Mouse (Mus musculus) heart, embryonic 10.5 days (tissue): ENCODE data around the gene Gm26938. TPM values are rescaled to one million over a fixed set of nuclear protein-coding genes. Genes with fewer than 3 reads are reported as not detected.

Experiments
- DNase-seq: peaks from one replicate; pipeline ENCODE4 v3.0.0-alpha.2; 2017; ENCODE audit warnings: low spot score
- H3K27ac ChIP-seq: fragments of 300-500 bp; sonication (generic); 2 replicates; pipeline ENCODE4 v1.5.1; 2016; ENCODE audit warnings: mild to moderate bottlenecking
- H3K27me3 ChIP-seq: fragments of 300-500 bp; sonication (generic); 2 replicates; pipeline ENCODE4 v1.6.1; 2016; ENCODE audit warnings: mild to moderate bottlenecking; ENCODE audit not compliant: poor library complexity, insufficient read depth, severe bottlenecking
- H3K36me3 ChIP-seq: fragments of 300-500 bp; sonication (generic); 2 replicates; pipeline ENCODE4 v1.6.1; 2016; ENCODE audit warnings: mild to moderate bottlenecking, moderate library complexity
- H3K4me1 ChIP-seq: fragments of 300-500 bp; sonication (generic); 2 replicates; pipeline ENCODE4 v1.6.1; 2016; ENCODE audit warnings: mild to moderate bottlenecking
- H3K4me3 ChIP-seq: fragments of 300-500 bp; sonication (generic); 2 replicates; pipeline ENCODE4 v1.5.1; 2016; ENCODE audit warnings: mild to moderate bottlenecking, moderate library complexity
- H3K9me3 ChIP-seq: fragments of 300-500 bp; sonication (generic); 2 replicates; pipeline ENCODE4 v1.6.1; 2016; ENCODE audit warnings: mild to moderate bottlenecking, moderate library complexity
- WGBS: fragments of 180-500 bp; shearing (Covaris S2); methylation state at CpG from one replicate; pipeline ENCODE4 v1.1.7; 2016; 5-methylcytosine and 5-hydroxymethylcytosine counted together
- polyA plus RNA-seq: library from polyadenylated mRNA; unstranded; fragments of >200 nt; fragmentation: Nextera tagmentation; extraction: Ambion mirVana; gene quantifications from 2 replicates; pipeline ENCODE4 v1.2.1, GENCODE M21; 2016

The Gm26938 gene
- not detected in 2 replicates for polyA plus RNA-seq

DNA sequence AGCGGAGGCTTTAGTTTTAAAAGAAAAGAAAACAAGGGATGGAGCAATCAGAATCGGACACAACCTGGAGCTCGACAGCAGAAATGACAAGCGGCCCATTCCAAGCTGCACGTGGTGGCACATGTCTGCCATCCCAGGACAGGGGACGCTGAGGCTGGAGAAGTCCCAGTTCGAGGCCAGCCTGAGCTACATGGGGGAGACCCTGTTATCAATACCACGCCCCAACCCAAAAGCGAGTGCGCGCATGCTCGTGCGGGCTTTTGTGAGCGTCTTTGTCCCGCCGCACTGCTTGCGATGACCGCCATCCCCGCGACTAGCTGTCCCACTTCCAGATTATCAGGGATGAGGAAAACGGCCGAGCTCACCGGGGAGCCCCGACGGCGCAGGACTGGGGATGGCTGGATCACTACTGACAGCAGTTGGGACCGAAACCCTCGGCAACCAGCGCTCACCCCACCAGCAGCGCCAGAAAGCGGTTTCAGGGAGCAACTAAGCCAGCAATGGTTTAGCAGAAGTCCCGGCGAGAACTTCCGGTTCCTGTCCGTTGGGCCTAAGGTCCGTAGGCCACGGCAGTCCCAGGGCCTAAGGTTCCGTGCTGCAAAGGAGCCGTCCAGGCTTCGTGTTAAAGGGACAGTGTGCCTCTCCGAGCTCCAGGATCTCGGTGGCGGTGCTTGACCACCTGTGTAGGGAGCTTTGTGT lies at the start of gene Gm26938, which contains the start of gene Psmg3:
TSS of gene Gm26938 (minus strand) at position 51 of the 699 bp plus-strand sequence.
TSS of gene Psmg3 (minus strand) at position 529 of the 699 bp plus-strand sequence.
- peaks cover 16% of the 10 kb centered on the region for H3K4me1 ChIP-seq
- no peaks in the 10 kb centered on the region for H3K9me3 ChIP-seq
- peak within 1 kb of the TSS; percentile 90 for H3K27ac ChIP-seq
- H3K36me3 ChIP-seq, result peaks cover 30% of the 10 kb centered on the region
- no peaks in the 10 kb centered on the region for H3K27me3 ChIP-seq
- peak; percentile 96 for DNase-seq
- peak within 1 kb of the TSS; percentile 93 for H3K4me3 ChIP-seq
- WGBS, result under 1% methylated on average over 43 of the region's 43 CpGs

DNA sequence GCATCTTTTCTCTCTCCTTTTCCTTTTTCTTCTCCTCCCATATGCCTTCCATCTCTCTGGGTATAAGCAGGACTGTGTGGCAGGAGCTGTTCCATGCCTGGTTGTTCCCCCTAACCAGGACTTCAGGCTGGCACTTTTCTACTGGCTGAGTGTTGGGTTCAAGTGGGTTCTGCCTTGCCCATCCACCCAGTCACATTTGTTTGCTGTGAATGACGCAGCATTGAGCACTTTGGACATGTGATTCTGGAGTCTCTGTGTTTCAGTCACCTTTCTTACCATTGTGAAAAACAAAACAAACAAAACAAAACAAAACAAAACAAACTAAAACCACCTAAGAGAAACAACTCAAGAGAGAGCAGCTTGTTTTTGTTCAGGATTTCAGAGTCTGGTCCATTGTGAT lies 45.3 kb upstream of the Gm26938 start:
- no peak for DNase-seq
- 71% methylated on average over 1 of the region's 1 CpGs for WGBS
- no peak overlapping the region for H3K27ac ChIP-seq

DNA sequence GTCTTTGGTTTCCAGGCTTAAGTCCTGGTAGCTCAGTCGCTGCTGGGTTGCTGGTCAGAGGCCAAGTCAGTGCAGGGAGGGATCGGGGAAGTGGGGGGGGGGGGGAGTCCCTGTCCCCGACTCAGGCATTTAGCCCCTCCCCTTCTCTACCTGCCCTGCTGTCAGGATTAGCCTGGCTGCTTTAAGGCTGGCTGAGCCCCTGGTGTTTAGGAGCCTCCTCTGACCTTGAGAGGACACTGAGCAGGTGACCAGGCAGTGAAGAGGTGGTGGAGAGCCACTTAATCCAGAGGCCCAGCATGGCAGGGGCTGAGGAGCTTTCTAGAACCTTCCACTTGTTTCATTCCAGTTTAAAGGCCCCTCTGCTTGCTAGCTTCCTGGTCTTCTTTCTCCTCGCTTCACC lies 44.7 kb upstream of the Gm26938 start:
- DNase-seq, result no peak
- Histone ChIP-seq H3K27ac (no peak overlapping the region), H3K4me3 (no peak overlapping the region), H3K9me3 (no peaks in the 10 kb centered on the region), H3K27me3 (peaks cover 5% of the 10 kb centered on the region; the same call in 1 of the 2 replicates), H3K4me1 (peaks cover 9% of the 10 kb centered on the region), H3K36me3 (no peaks in the 10 kb centered on the region)
- 15% methylated on average over 4 of the region's 4 CpGs for WGBS

More for the DNA sequence above, 45.3 kb upstream of the Gm26938 start:
- H3K9me3 ChIP-seq, result no peaks in the 10 kb centered on the region
- no peaks in the 10 kb centered on the region for H3K36me3 ChIP-seq
- peaks cover 5% of the 10 kb centered on the region; the same call in 1 of the 2 replicates for H3K27me3 ChIP-seq
- no peak overlapping the region for H3K4me3 ChIP-seq
- H3K4me1 ChIP-seq, result peaks cover 9% of the 10 kb centered on the region

DNA sequence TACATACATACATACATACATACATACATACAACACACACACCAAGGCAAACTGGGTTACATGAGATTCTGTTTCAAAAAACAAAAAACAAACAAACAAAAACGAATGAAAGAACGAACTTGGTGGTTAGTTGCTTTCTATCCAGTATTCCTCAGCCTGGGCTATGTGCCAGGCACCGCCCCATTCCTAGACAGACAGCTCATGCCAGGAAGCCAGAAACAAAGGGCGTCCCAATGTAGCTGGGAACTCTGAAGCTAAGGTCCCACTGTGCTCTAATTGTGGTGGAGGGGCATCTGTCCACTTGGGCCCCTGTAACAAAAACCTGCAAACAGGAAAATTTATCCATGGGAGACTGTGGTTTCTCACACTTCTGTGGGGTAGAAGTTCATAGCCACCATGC lies 36.6 kb upstream of the Gm26938 start:
- 56% methylated on average over 4 of the region's 4 CpGs for WGBS

DNA sequence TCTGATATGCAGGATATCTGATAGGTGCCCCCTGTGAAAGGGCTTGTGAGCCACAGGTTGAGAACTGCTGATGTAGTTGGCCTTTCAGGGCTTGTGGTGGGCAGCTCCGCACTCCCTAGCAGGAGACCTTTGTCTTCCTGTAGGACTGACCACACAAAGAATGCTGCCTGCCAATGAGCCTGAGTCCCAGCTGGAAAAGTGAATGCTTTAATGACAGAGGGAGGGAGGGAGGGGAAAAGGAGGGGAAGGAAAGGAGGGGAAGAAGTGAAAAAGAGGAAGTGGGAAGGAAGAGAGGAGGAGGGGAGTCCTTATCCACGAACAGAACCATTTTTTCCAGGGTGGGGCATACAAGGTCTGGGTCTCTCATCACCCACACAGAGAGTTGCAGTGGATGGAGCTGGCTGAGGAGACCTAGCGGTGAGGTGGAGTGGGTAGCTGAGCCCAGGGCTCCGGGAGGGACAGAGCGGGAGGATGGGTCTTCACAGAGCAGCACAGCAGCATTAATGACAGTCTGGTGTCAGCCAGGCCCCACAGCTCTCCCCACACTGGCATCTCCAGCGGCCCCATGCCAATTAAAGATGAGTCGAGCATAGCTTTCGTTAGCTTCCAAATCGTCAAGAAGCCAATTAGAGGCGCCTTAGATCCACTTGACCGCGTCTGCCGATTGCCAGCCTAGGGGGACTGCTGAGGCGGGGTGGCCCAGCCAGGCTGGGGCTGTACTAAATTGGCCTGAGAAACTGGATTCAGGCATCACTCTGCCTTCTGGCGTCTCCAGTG lies 34.3 kb upstream of the Gm26938 start:
- H3K4me3 ChIP-seq, result no peak overlapping the region
- peaks cover 11% of the 10 kb centered on the region for H3K27me3 ChIP-seq
- H3K4me1 ChIP-seq, result no peaks in the 10 kb centered on the region
- H3K36me3 ChIP-seq, result no peaks in the 10 kb centered on the region
- H3K9me3 ChIP-seq, result no peaks in the 10 kb centered on the region
- WGBS, result 57% methylated on average over 15 of the region's 15 CpGs
- no peak overlapping the region for H3K27ac ChIP-seq
- DNase-seq, result no peak

More for the DNA sequence above, 36.6 kb upstream of the Gm26938 start:
- DNase-seq, result no peak
- H3K27me3 ChIP-seq, result peaks cover 11% of the 10 kb centered on the region
- peaks cover 3% of the 10 kb centered on the region; the same call in 1 of the 2 replicates for H3K4me1 ChIP-seq
- H3K27ac ChIP-seq, result no peak overlapping the region
- H3K9me3 ChIP-seq, result no peaks in the 10 kb centered on the region
- H3K4me3 ChIP-seq, result no peak overlapping the region
- no peaks in the 10 kb centered on the region for H3K36me3 ChIP-seq

DNA sequence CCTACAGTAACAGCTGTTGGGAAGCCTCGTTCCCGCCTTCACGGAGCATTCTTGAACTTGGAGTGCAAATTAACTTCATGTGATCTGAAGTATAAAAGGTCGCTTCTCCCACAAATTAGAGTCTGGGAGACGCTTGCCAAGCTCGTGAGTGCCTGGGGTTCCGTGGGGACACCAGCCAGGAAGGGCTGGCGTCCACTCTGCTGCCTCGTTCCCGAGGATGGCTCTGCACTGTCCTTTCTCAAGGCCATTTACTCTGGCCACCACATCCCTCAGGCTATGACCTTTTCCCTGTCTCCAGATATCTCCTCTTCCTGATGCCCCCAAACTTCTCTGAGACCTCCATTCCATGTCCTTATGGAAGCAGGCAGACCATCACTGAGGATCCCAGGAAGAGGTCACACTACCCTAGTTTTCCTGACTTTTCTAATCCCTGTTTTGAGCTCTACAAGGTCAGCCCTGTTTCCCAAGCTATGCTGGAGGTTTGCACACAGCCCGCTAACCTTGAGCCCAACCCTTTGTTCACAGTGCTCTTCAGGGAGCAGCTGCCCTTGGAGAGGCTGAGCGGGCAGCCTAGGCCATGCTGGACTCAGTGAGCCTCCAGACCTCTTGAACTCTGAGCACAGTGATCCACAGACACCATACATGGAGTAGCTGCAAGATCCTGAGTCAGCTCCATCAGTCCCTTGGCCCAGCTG lies 23.6 kb upstream of the Gm26938 start:
- WGBS, result 74% methylated on average over 12 of the region's 12 CpGs
- Histone ChIP-seq H3K27me3 (peaks cover 33% of the 10 kb centered on the region; the same call in 1 of the 2 replicates), H3K27ac (no peak overlapping the region), H3K4me3 (no peak overlapping the region), H3K4me1 (peaks cover 8% of the 10 kb centered on the region), H3K9me3 (0 out of 2 replicates have a peak, but pooled peaks cover 2% of the 10 kb centered on the region), H3K36me3 (no peaks in the 10 kb centered on the region)
- DNase-seq, result no peak

DNA sequence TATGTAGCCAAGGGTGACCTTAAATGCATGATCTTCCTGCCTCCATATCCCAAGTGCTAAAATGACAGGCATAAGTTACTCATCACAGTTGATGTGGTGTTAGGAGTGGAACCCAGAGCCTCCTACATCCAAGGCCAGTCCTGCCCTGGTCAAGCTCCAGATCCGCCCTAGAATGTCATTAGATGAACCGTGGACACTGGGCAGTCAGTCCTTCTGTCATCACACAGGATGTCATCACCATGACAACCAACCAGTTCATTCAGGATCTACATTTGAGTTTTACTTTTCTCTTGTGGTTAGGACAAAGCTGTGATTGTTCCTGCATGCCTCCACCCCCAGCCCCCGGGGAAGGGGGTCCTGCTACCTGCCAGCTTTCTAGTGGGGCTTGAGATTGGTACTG lies 12.9 kb upstream of the Gm26938 start:
- 43% methylated on average over 3 of the region's 3 CpGs for WGBS
- Histone ChIP-seq H3K27me3 (peaks cover 41% of the 10 kb centered on the region; the same call in 1 of the 2 replicates), H3K36me3 (no peaks in the 10 kb centered on the region), H3K4me3 (no peak overlapping the region), H3K4me1 (no peaks in the 10 kb centered on the region), H3K27ac (no peak overlapping the region), H3K9me3 (peaks cover 5% of the 10 kb centered on the region; the same call in 1 of the 2 replicates)
- DNase-seq, result no peak

DNA sequence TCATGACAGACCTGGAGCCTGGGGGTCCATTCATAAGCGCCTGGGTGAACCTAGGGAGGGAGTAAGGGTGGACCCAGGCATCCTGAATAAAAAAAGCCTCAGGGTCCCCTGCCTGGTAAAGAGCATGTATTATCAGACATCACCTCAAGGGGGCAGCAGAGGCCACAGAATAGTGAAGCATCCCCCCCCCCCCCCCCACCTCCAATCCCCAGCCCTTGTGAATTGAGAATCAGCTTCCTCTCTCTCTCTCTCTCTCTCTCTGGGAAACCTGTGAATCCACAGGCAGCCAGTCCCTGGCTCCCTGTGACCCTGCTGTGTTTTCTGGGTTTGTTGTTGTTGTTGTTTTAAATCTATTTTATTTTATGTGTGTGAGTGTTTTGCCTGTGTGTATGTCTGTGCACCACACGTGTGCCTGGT lies 12.3 kb upstream of the Gm26938 start:
- peaks cover 1% of the 10 kb centered on the region; the same call in 1 of the 2 replicates for H3K9me3 ChIP-seq
- H3K36me3 ChIP-seq, result no peaks in the 10 kb centered on the region
- 19% methylated on average over 2 of the region's 2 CpGs for WGBS
- no peak for DNase-seq
- no peaks in the 10 kb centered on the region for H3K4me1 ChIP-seq
- no peak overlapping the region for H3K4me3 ChIP-seq
- H3K27me3 ChIP-seq, result peaks cover 37% of the 10 kb centered on the region; the same call in 1 of the 2 replicates
- H3K27ac ChIP-seq, result no peak overlapping the region

DNA sequence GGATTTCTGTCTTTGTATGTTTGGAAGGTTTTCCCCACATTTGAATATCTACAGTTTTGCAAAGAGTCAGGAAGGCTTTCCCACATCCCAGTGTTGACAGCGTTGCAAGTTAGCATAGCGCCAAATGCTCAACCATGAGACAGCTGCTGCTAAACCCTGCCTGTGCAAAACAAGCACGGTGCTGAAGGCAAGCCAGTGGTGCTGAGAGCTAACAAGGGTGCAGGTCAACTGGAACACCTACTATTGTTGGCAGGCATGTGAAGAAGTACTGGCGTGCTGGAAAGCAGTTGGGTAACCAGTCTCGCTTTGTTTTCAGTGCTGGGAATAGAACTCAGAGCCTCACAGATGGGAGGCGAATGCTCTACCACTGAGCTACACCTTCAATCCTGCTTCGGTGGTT lies 9.5 kb upstream of the Gm26938 start:
- 80% methylated on average over 7 of the region's 7 CpGs for WGBS
- H3K27ac ChIP-seq, result no peak overlapping the region

DNA sequence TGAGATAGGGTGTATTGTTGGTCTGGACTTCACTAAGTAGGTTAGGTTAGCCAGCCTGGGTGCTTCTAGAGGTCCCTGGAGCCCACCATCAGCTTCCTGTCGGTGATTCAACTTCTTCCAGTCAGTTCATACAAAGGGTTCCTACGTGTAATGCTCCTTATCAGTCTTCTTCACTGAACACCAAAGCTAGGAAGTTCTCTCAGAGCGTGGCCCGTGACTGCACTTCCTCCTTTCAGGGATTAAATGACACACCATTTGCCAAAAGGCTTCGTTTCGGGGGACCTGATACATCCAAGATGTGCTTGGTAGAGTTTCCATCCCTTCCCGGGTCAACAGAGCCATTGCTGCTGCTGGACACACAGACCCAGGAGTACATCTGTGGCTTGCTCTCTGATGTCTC lies 5.9 kb upstream of the Gm26938 start:
- 55% methylated on average over 7 of the region's 7 CpGs for WGBS
- DNase-seq, result no peak

More for the DNA sequence above, 9.5 kb upstream of the Gm26938 start:
- H3K9me3 ChIP-seq, result no peaks in the 10 kb centered on the region
- no peak for DNase-seq
- H3K27me3 ChIP-seq, result peaks cover 13% of the 10 kb centered on the region; the same call in 1 of the 2 replicates
- no peaks in the 10 kb centered on the region for H3K4me1 ChIP-seq
- no peak overlapping the region for H3K4me3 ChIP-seq
- no peaks in the 10 kb centered on the region for H3K36me3 ChIP-seq

DNA sequence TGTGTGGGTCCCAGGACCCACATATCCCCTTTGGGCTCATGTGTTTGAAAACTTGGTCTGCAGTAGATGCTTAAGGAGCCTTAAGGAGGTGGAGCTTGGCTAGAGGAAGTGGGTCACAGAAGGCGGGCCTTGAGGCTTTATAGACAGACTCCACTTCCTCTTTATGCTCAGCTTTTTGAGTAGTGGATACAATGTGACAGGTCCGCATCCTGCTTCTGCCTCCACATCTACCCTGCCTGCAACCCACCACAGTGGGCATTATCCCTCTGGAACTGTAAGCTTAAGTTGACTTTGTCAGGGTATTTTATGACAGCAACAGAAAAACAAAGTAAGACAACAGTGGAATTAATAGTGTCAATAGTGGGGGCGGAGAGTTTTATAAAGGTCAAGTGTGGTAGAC lies 4.5 kb upstream of the Gm26938 start:
- no peak for DNase-seq
- H3K27me3 ChIP-seq, result peaks cover 4% of the 10 kb centered on the region; the same call in 1 of the 2 replicates
- WGBS, result 77% methylated on average over 3 of the region's 3 CpGs

More for the DNA sequence above, 5.9 kb upstream of the Gm26938 start:
- Histone ChIP-seq H3K4me1 (no peaks in the 10 kb centered on the region), H3K9me3 (no peaks in the 10 kb centered on the region), H3K36me3 (no peaks in the 10 kb centered on the region), H3K27ac (no peak overlapping the region), H3K4me3 (no peak overlapping the region), H3K27me3 (peaks cover 12% of the 10 kb centered on the region; the same call in 1 of the 2 replicates)

DNA sequence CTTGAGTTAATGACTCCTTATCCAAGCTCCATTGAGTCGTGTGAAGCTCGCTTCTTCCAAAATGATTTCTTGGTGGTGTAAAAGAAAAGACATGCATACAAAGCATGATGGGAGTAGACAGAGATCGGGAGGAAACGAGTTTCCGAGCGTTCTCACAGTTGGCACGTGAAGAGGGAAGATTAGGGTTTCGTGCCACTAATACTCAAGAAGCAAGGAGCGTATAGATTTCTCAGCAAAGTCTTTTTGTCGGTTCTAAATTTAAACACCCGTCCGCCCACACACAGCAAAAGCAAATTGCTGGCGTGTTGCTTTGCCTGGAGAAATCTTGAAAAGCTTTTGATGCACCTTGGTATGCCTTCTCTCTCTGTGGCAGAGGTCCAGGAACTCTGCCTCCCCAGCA lies 3.2 kb upstream of the Gm26938 start:
- no peaks in the 10 kb centered on the region for H3K9me3 ChIP-seq
- peaks cover 4% of the 10 kb centered on the region for H3K36me3 ChIP-seq
- peaks cover 12% of the 10 kb centered on the region for H3K4me1 ChIP-seq
- no peak for DNase-seq
- no peaks in the 10 kb centered on the region for H3K27me3 ChIP-seq
- 78% methylated on average over 13 of the region's 13 CpGs for WGBS
- H3K27ac ChIP-seq, result no peak overlapping the region
- H3K4me3 ChIP-seq, result no peak overlapping the region

More for the DNA sequence above, 4.5 kb upstream of the Gm26938 start:
- H3K4me1 ChIP-seq, result peaks cover 6% of the 10 kb centered on the region
- H3K36me3 ChIP-seq, result no peaks in the 10 kb centered on the region
- H3K27ac ChIP-seq, result no peak overlapping the region
- H3K9me3 ChIP-seq, result no peaks in the 10 kb centered on the region
- H3K4me3 ChIP-seq, result no peak overlapping the region
